Mouse (Mus musculus): ENCODE data around the gene Ccni.

DNA sequence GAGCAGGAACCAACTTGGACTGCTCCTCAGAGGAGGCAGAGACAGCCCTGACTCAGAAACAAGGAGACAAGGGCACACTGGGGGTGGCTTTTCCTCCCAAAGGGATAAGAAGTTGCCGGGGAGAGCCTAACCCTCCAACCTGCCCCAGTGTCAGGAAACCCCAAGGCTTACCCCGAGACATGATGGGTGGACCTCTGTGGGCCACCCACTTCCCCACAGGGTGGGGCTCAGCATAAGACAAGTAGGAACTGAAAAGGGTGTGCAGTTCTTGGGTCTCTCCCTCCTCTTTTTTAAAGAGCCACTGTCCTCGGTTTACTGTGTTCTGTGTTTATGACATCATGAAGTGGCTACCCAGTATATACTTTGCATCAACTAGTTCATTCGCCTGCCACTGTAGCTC, 53.8 kb downstream of the Ccni start:
- no peak for TF ChIP-seq CTCF (IDR thresholded peaks at IDR 0.05; ENCODE audit: low read depth)
- TF ChIP-seq EP300 (IDR thresholded peaks at IDR 0.05; ENCODE audit: low read depth): no peak

Measured in liver, embryonic 14.5 days (tissue).